Mouse (Mus musculus): ENCODE results near the gene Aoc1.

DNA sequence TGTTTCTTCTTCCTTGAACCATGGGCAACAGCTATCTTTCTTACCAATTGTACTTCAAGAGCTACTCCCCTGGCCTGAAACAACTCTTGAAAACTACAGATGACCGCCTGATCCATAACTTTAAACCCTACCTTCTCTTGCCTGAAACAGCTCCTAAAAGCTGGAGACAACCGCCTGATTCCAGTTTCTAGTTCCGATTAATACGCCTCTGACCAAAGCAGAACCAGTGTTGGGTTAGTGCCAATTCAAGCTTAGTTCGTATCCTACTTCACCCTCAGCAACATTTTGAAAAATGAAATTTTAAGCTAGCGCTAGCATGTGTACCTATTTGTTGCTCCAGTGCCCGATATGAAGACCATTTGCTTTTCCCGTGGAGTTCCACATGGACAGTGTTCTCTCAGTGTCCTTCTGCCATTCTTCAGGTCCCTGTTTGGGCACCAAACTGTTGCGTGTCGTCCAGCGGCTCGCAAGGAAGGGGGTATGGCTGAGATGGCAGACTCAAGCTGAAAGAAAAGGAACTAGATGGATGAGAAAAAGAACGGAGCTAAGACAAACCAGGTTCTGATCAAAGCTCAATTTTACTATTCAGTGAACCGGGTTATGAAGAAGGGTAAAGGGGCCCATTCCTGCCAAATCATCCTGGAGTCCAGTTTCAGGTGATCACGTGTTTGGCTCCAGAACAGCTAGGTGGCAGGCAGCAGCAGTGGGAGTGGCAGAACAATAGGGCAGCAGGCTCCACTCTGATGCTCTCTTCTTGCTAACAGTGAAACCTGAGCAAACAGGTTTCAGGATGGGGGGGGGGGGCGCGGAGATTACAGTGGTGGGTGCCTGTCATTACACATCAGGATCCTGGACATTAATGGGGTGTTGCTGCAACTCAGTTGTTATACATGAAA lies 30.1 kb downstream of the Aoc1 start:
- TF ChIP-seq CTCF (IDR thresholded peaks at IDR 0.05; ENCODE audit: low read depth) (no peak), EP300 (IDR thresholded peaks at IDR 0.05; ENCODE audit: low read depth) (no peak)
